In genomic region chr13:73494528-73494927, GRCm38 (mm10) we compare ENCODE assay signal across 24 mouse cellular contexts. TPM values are rescaled to one million over a fixed set of nuclear protein-coding genes. Genes with fewer than 3 reads are reported as not detected.
"Had no signal": no experiment of that assay in that cellular context is flagged by ENCODE, and none has a peak within 500 bp of the region (broad histone marks: within the 10 kb centered on the region; RNA-seq: fewer than 3 reads in every experiment).

No protein-coding gene starts in this region.

- H3K9me3 ChIP-seq: limb, embryonic 10.5 days; limb, embryonic 13.5 days; midbrain, embryonic 12.5 days; midbrain, embryonic 15.5 days; neural tube, embryonic 12.5 days; neural tube, embryonic 15.5 days had no signal

- H3K4me3 ChIP-seq: limb, embryonic 10.5 days; limb, embryonic 13.5 days; midbrain, embryonic 12.5 days; midbrain, embryonic 15.5 days; neural tube, embryonic 12.5 days; neural tube, embryonic 15.5 days had no signal

- H3K9ac ChIP-seq: limb, embryonic 13.5 days; lung, embryonic 14.5 days; midbrain, embryonic 12.5 days; midbrain, embryonic 15.5 days; neural tube, embryonic 12.5 days; neural tube, embryonic 15.5 days had no signal

- H3K27me3 ChIP-seq: limb, embryonic 13.5 days; midbrain, embryonic 12.5 days; midbrain, embryonic 15.5 days; neural tube, embryonic 12.5 days; neural tube, embryonic 15.5 days had no signal

- ATAC-seq: intestine, embryonic 16.5 days; lung, postnatal 0 days; midbrain, embryonic 15.5 days had no signal

- DNase-seq: kidney, adult 18-20 months; kidney, adult 9 months; kidney, postnatal 14 days; kidney, postnatal 4 days; layer of hippocampus, adult 9-11 months; lung, embryonic 14.5 days; right cerebral cortex, adult 18-20 months; right cerebral cortex, postnatal 14 days; right cerebral cortex, postnatal 4 days; thymus, adult 2 months; thymus, postnatal 14 days; thymus, postnatal 4 days had no signal

- H3K27ac ChIP-seq: limb, embryonic 10.5 days; limb, embryonic 13.5 days; macrophage; midbrain, embryonic 12.5 days; midbrain, embryonic 15.5 days; neural tube, embryonic 12.5 days; neural tube, embryonic 15.5 days; stomach, postnatal 0 days had no signal

- H3K4me2 ChIP-seq: limb, embryonic 13.5 days; lung, embryonic 14.5 days; midbrain, embryonic 12.5 days; midbrain, embryonic 15.5 days; neural tube, embryonic 12.5 days; neural tube, embryonic 15.5 days had no signal

- H3K4me1 ChIP-seq: limb, embryonic 10.5 days; limb, embryonic 13.5 days; midbrain, embryonic 12.5 days; midbrain, embryonic 15.5 days; neural tube, embryonic 12.5 days; neural tube, embryonic 15.5 days had no signal

RNA-seq across cellular contexts. Expression of gene Slc6a3, which starts 42.0 kb away (rescaled TPM):
- total RNA-seq: liver, adult 2 months had no signal
- polyA plus RNA-seq: limb, embryonic 10.5 days; liver, adult 2 months; macrophage; stomach, embryonic 14.5 days; stomach, postnatal 0 days had no signal
